Comparison of ENCODE assay signal across 9 mouse cellular contexts in genomic region chr5:105867841-105868447, GRCm38 (mm10). TPM values are rescaled to one million over a fixed set of nuclear protein-coding genes. Genes with fewer than 3 reads are reported as not detected.
A peak's percentile ranks its signal among the peaks of the same experiment; 100 is the strongest.
DNase-seq lines count a peak whose midpoint lies in the region; ATAC-seq and TF ChIP-seq lines count a peak whose summit lies in the region.
"Had no signal": no experiment of that assay in that cellular context is flagged by ENCODE, and none has a peak within 500 bp of the region (broad histone marks: within the 10 kb centered on the region; RNA-seq: fewer than 3 reads in every experiment).

No protein-coding gene starts in this region.

- no peak for TF ChIP-seq POLR2A in thymus, adult 2 months (IDR thresholded peaks at IDR 0.05; ENCODE audit: control insufficient read depth, extremely low read depth, insufficient read depth, low read length, poor library complexity)

- TF ChIP-seq CTCF in thymus, adult 2 months (IDR thresholded peaks at IDR 0.05; ENCODE audit: borderline replicate concordance, control insufficient read depth, extremely low read depth, insufficient read depth, low read length, poor library complexity), result no peak

- no peak overlapping the region for H3K4me2 ChIP-seq in forebrain, embryonic 15.5 days (replicated peaks)
- H3K4me2 ChIP-seq: embryonic facial prominence, embryonic 12.5 days had no signal

- no peaks in the 10 kb centered on the region for H3K9me3 ChIP-seq in forebrain, embryonic 15.5 days
- H3K9me3 ChIP-seq: embryonic facial prominence, embryonic 12.5 days had no signal

- WGBS in forebrain, embryonic 15.5 days, result 46% methylated on average over 16 of the region's 16 CpGs
- 91% methylated on average over 16 of the region's 16 CpGs for WGBS in thymus, adult 2 months

- H3K27ac ChIP-seq in forebrain, embryonic 15.5 days (replicated peaks), result 0 out of 2 replicates have a peak overlapping the region, but pooled peaks have one; percentile 2
- H3K27ac ChIP-seq in thymus, adult 2 months (ENCODE audit: control insufficient read depth, insufficient read depth, low read length), result no peak overlapping the region
- H3K27ac ChIP-seq: embryonic facial prominence, embryonic 12.5 days had no signal

- 0 out of 2 replicates have a peak, but pooled peaks have one; percentile 23 for ATAC-seq in frontal cortex, adult (ENCODE audit: low TSS enrichment)
- ATAC-seq in forebrain, embryonic 15.5 days (replicated peaks), result peak; percentile 49

- no peak for DNase-seq in frontal cortex, postnatal 25 days (ENCODE audit: low spot score in 2 of 2)
- peak; percentile 73 for DNase-seq in kidney, adult 11 months
- DNase-seq in mesoderm, embryonic 11.5 days (ENCODE audit: low read depth, low spot score), result peak; percentile 30
- DNase-seq in layer of hippocampus, adult 9-11 months, result no peak
- DNase-seq in thymus, adult 2 months, result no peak
- DNase-seq in layer of hippocampus, adult 18-20 months (ENCODE audit: low spot score in 2 of 2), result no peak

- H3K4me3 ChIP-seq in forebrain, embryonic 15.5 days, result no peak overlapping the region
- no peak overlapping the region for H3K4me3 ChIP-seq in thymus, adult 2 months (ENCODE audit: control insufficient read depth, insufficient read depth, low read length)
- H3K4me3 ChIP-seq: embryonic facial prominence, embryonic 12.5 days had no signal

- H3K36me3 ChIP-seq in forebrain, embryonic 15.5 days, result no peaks in the 10 kb centered on the region
- no peaks in the 10 kb centered on the region for H3K36me3 ChIP-seq in thymus, adult 2 months (ENCODE audit: control insufficient read depth, insufficient read depth, low read length)
- H3K36me3 ChIP-seq: embryonic facial prominence, embryonic 12.5 days had no signal

- H3K9ac ChIP-seq in forebrain, embryonic 15.5 days (replicated peaks), result no peak overlapping the region
- H3K9ac ChIP-seq: embryonic facial prominence, embryonic 12.5 days had no signal

- H3K4me1 ChIP-seq in forebrain, embryonic 15.5 days, result peaks cover 13% of the 10 kb centered on the region
- peaks cover 1% of the 10 kb centered on the region; the same call in 1 of the 2 replicates for H3K4me1 ChIP-seq in thymus, adult 2 months (replicated peaks; ENCODE audit: control insufficient read depth, insufficient read depth, low read length)

- 0 out of 2 replicates have a peak, but pooled peaks cover 2% of the 10 kb centered on the region for H3K27me3 ChIP-seq in forebrain, embryonic 15.5 days
- H3K27me3 ChIP-seq in thymus, adult 2 months (ENCODE audit: control insufficient read depth, insufficient read depth, low read length), result no peaks in the 10 kb centered on the region
- H3K27me3 ChIP-seq: embryonic facial prominence, embryonic 12.5 days had no signal

RNA-seq across cellular contexts. Expression of gene Zfp326, which starts 8.4 kb away (rescaled TPM):
- polyA plus RNA-seq in forebrain, embryonic 15.5 days (2015; fragmentation: Nextera tagmentation; extraction: Ambion mirVana), result 55.3 and 57.8 TPM in 2 replicates
- polyA plus RNA-seq in thymus, adult 2 months (2012; rRNA removed), result 11.3 and 12.4 TPM in 2 replicates
- 10 to 100 TPM; 34.2 to 34.6 TPM for total RNA-seq in layer of hippocampus, adult 18-20 months (2021)

Comparison
In these comparisons a context has a peak if more than half of its experiments do, and no peak if none do; other contexts are left out.
1. DNase-seq: peak in kidney, adult 11 months (single experiment) and mesoderm, embryonic 11.5 days (single experiment); none in frontal cortex, postnatal 25 days (0 of 2), layer of hippocampus, adult 9-11 months (single experiment), thymus, adult 2 months (single experiment) and layer of hippocampus, adult 18-20 months (0 of 2).